Mouse (Mus musculus) small intestine, adult 2 months (tissue): Measurements from ENCODE around the gene Lamtor5.
A peak's percentile ranks its signal among the peaks of the same experiment; 100 is the strongest.

Experiments
- CTCF ChIP-seq: fragments of 200-500 bp; IDR thresholded peaks from 2 replicates; pipeline ENCODE4 v1.5.1; 2012; ENCODE audit warnings: low read depth, mild to moderate bottlenecking, control low read depth, inconsistent platforms, low read length, moderate library complexity, mixed read lengths; ENCODE audit not compliant: insufficient replicate concordance, insufficient read length; ENCODE audit errors: extremely low read depth
- POLR2A ChIP-seq: fragments of 200-500 bp; IDR thresholded peaks from 2 replicates; pipeline ENCODE4 v1.6.1; 2012; ENCODE audit warnings: low read depth, mild to moderate bottlenecking, control low read depth, inconsistent platforms, low read length, moderate library complexity

DNA sequence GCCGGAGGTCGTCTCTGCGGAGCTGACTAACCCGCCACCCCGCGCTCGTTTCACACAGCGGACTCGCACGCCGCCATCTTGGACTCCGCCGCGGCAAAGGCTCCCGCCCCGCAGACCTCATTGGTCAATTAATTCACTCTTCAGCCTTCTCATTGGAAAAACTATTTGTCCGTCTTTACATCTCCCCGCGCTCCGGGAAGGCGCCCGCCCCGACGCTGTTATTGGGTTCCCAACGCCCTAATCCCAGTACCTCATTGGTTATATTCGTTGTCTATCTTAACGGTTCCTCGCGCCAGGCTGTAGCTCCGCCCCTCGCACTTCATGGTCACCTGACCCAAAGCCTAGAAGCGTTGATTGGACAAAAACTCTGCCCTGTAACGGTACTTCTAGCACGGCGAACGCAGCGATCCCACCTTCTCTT lies 54.3 kb downstream of the Lamtor5 start:
- TF ChIP-seq POLR2A (peak; percentile 79), CTCF (no peak)
